Mouse (Mus musculus): Measurements from ENCODE around the gene Tceal5. TPM values are rescaled to one million over a fixed set of nuclear protein-coding genes. Genes with fewer than 3 reads are reported as not detected.

Tceal5 gene
- polyA plus RNA-seq (2021; fragmentation: Nextera tagmentation), result 57.5 and 59.5 TPM in 2 replicates
- long read RNA-seq, experiment 1, transcript Tceal5-201 (3 exons, 1,044 nt), result major isoform, 23 of 25 reads
- long read RNA-seq, experiment 1, partial matches to known transcripts, result 0 of 25 reads
- long read RNA-seq, experiment 1, other reads (novel, unspliced or antisense), result 2 of 25 reads
- long read RNA-seq, experiment 2, transcript Tceal5-201 (3 exons, 1,044 nt), result major isoform, 35 of 38 reads
- long read RNA-seq, experiment 2, partial matches to known transcripts, result 0 of 38 reads
- long read RNA-seq, experiment 2, other reads (novel, unspliced or antisense), result 2 of 38 reads

GRCm38 (mm10) chrX:136203664-136204066 is at the start of gene Tceal5:
Gene Tceal5, minus strand, starts transcription at chrX:136203876.

GRCm38 (mm10) chrX:136244574-136245229 is 41.0 kb upstream of the Tceal5 start, which contains the start of gene Tceal9:
Gene Tceal9, plus strand, starts transcription at chrX:136245079.

GRCm38 (mm10) chrX:136214729-136215677 is 11.3 kb upstream of the Tceal5 start, which contains the start of the genes Tceal7 and Bex1:
Gene Tceal7, plus strand, starts transcription at chrX:136214779.
Gene Bex1, minus strand, starts transcription at chrX:136215513.

GRCm38 (mm10) chrX:136172118-136172551 is 31.5 kb downstream of the Tceal5 start, which contains the start of gene Tceal8:
Gene Tceal8, minus strand, starts transcription at chrX:136172342.

Small RNAs within 50 kb of the gene (microRNA-seq; reads per million reads assigned to microRNA genes)
- not detected for gene Mir6383

Other genes with a start within 250 kb of the Tceal5 start
- 78.0 and 80.9 TPM in 2 replicates for gene Arxes2, start 210.1 kb downstream of the Tceal5 start, polyA plus RNA-seq (2021; fragmentation: Nextera tagmentation)
- gene Arxes1, start 170.5 kb downstream of the Tceal5 start, polyA plus RNA-seq (2021; fragmentation: Nextera tagmentation), result 30.1 and 33.2 TPM in 2 replicates
- gene Bex2, start 135.6 kb downstream of the Tceal5 start, polyA plus RNA-seq (2021; fragmentation: Nextera tagmentation), result 685 and 687 TPM in 2 replicates
- gene Nxf3, start 118.6 kb downstream of the Tceal5 start, polyA plus RNA-seq (2021; fragmentation: Nextera tagmentation), result not detected in 2 replicates
- 38.4 and 42.5 TPM in 2 replicates for gene Bex4, start 64.9 kb downstream of the Tceal5 start, polyA plus RNA-seq (2021; fragmentation: Nextera tagmentation)
- gene Tceal8, start 31.5 kb downstream of the Tceal5 start, polyA plus RNA-seq (2021; fragmentation: Nextera tagmentation), result 76.8 and 80.5 TPM in 2 replicates
- gene Tceal7, start 10.9 kb upstream of the Tceal5 start, polyA plus RNA-seq (2021; fragmentation: Nextera tagmentation), result 2.1 and 3.4 TPM in 2 replicates
- 124 and 145 TPM in 2 replicates for gene Bex1, start 11.6 kb upstream of the Tceal5 start, polyA plus RNA-seq (2021; fragmentation: Nextera tagmentation)
- gene Tceal9, start 41.2 kb upstream of the Tceal5 start, polyA plus RNA-seq (2021; fragmentation: Nextera tagmentation), result 189 and 202 TPM in 2 replicates
- 596 and 636 TPM in 2 replicates for gene Bex3, start 66.4 kb upstream of the Tceal5 start, polyA plus RNA-seq (2021; fragmentation: Nextera tagmentation)